Mouse (Mus musculus) hindbrain, embryonic 11.5 days (tissue): ENCODE measurements around the gene Gm10354. TPM values are rescaled to one million over a fixed set of nuclear protein-coding genes. Genes with fewer than 3 reads are reported as not detected.
"Not testable (repeated sequence)": the region's sequence is repeated elsewhere in the genome, so short reads cannot be mapped to it uniquely, and the experiment has no call there.

Source experiments
- ATAC-seq: fragments of 200-750 bp; cut with Nextera tagmentation; 2 replicates; pipeline ENCODE4 v1.8.0; 2017; ENCODE audit warnings: mild to moderate bottlenecking, moderate TSS enrichment, moderate library complexity; ENCODE audit not compliant: low FRiP score
- DNase-seq: peaks from one replicate; pipeline ENCODE4 v3.0.0-alpha.2; 2015; ENCODE audit warnings: low spot score
- H3K27ac ChIP-seq: fragments of 300-500 bp; sonication (generic); 2 replicates; pipeline ENCODE4 v1.5.1; 2014; ENCODE audit warnings: mild to moderate bottlenecking, low read depth, low read length
- H3K27me3 ChIP-seq: fragments of 300-500 bp; sonication (generic); 2 replicates; pipeline ENCODE4 v1.6.1; 2014; ENCODE audit warnings: mild to moderate bottlenecking, low read length, moderate library complexity, mixed read lengths; ENCODE audit not compliant: control insufficient read depth, insufficient read depth
- H3K36me3 ChIP-seq: fragments of 300-500 bp; sonication (generic); 2 replicates; pipeline ENCODE4 v1.6.1; 2014; ENCODE audit warnings: mild to moderate bottlenecking, low read length, moderate library complexity, mixed read lengths; ENCODE audit not compliant: control insufficient read depth, insufficient read depth
- H3K4me1 ChIP-seq: fragments of 300-500 bp; sonication (generic); replicated peaks from 2 replicates; pipeline ENCODE4 v1.6.1; 2014; ENCODE audit warnings: low read length, mixed read lengths; ENCODE audit not compliant: control insufficient read depth, insufficient read depth
- H3K4me2 ChIP-seq: fragments of 300-500 bp; sonication (generic); replicated peaks from 2 replicates; pipeline ENCODE4 v1.6.1; 2014; ENCODE audit warnings: mild to moderate bottlenecking, low read depth, low read length
- H3K4me3 ChIP-seq: fragments of 300-500 bp; sonication (generic); 2 replicates; pipeline ENCODE4 v1.5.1; 2014; ENCODE audit warnings: low read depth, low read length
- H3K9ac ChIP-seq: fragments of 300-500 bp; sonication (generic); 2 replicates; pipeline ENCODE4 v1.6.1; 2014; ENCODE audit warnings: low read depth, low read length
- H3K9me3 ChIP-seq: fragments of 300-500 bp; sonication (generic); 2 replicates; pipeline ENCODE4 v1.6.1; 2016; ENCODE audit warnings: low read length; ENCODE audit not compliant: control insufficient read depth
- WGBS: fragments of 180-500 bp; shearing (Covaris S2); extraction: QIAGEN DNeasy Blood & Tissue Kit; methylation state at CpG from one replicate; pipeline ENCODE4 v1.1.7; 2014; 5-methylcytosine and 5-hydroxymethylcytosine counted together
- polyA plus RNA-seq: library from polyadenylated mRNA; unstranded; fragments of >200 nt; fragmentation: Nextera tagmentation; extraction: Ambion mirVana; gene quantifications from 2 replicates; pipeline ENCODE4 v1.2.1, GENCODE M21; 2014

Gm10354 gene
- not detected in 2 replicates for polyA plus RNA-seq

- ATAC-seq, result not testable (repeated sequence)
These were observed at the start of gene Gm10354 for GRCm38 (mm10) chr5:14978835-14979234. Gene Gm10354, minus strand, starts transcription at chr5:14978935.

GRCm38 (mm10) chr5:15024316-15024715, 45.6 kb upstream of the Gm10354 start:
- H3K27ac ChIP-seq, H3K4me3 ChIP-seq, DNase-seq, H3K4me1 ChIP-seq, H3K36me3 ChIP-seq, H3K9ac ChIP-seq, H3K27me3 ChIP-seq, ATAC-seq, H3K4me2 ChIP-seq, H3K9me3 ChIP-seq: not testable (repeated sequence)
- 83% methylated on average over 1 of the region's 1 CpGs for WGBS

More at GRCm38 (mm10) chr5:14978835-14979234, at the start of gene Gm10354:
- H3K9me3 ChIP-seq, H3K9ac ChIP-seq, H3K36me3 ChIP-seq, H3K4me2 ChIP-seq, H3K27ac ChIP-seq, DNase-seq, H3K27me3 ChIP-seq, H3K4me1 ChIP-seq, H3K4me3 ChIP-seq: not testable (repeated sequence)
- whole genome bisulfite sequencing, result no CpG with 5 or more reads among the region's 1 CpGs

- not testable (repeated sequence) for DNase-seq, H3K36me3 ChIP-seq, H3K27me3 ChIP-seq, H3K4me3 ChIP-seq, H3K4me1 ChIP-seq, ATAC-seq, H3K9me3 ChIP-seq, H3K27ac ChIP-seq, H3K9ac ChIP-seq, H3K4me2 ChIP-seq
- 74% methylated on average over 2 of the region's 2 CpGs for WGBS
These were observed 41.3 kb upstream of the Gm10354 start for GRCm38 (mm10) chr5:15020067-15020466.

- not testable (repeated sequence) for H3K36me3 ChIP-seq, H3K27ac ChIP-seq, H3K4me3 ChIP-seq, H3K4me2 ChIP-seq, H3K27me3 ChIP-seq, H3K4me1 ChIP-seq, H3K9ac ChIP-seq, H3K9me3 ChIP-seq, DNase-seq
- ATAC-seq, result peak; percentile 61
- 87% methylated on average over 11 of the region's 11 CpGs for WGBS
These were observed 32.2 kb upstream of the Gm10354 start for GRCm38 (mm10) chr5:15010639-15011582.

- not testable (repeated sequence) for H3K4me3 ChIP-seq, DNase-seq, H3K9ac ChIP-seq, ATAC-seq, H3K9me3 ChIP-seq, H3K27ac ChIP-seq, H3K4me2 ChIP-seq, H3K36me3 ChIP-seq, H3K4me1 ChIP-seq, H3K27me3 ChIP-seq
- WGBS, result 58% methylated on average over 3 of the region's 3 CpGs
These were observed 28.2 kb upstream of the Gm10354 start for GRCm38 (mm10) chr5:15006907-15007306.

GRCm38 (mm10) chr5:15006288-15006687, 27.6 kb upstream of the Gm10354 start:
- not testable (repeated sequence) for ATAC-seq, H3K4me1 ChIP-seq, H3K27ac ChIP-seq, H3K4me3 ChIP-seq, H3K36me3 ChIP-seq, H3K4me2 ChIP-seq, H3K9me3 ChIP-seq, H3K9ac ChIP-seq, DNase-seq, H3K27me3 ChIP-seq
- 67% methylated on average over 3 of the region's 3 CpGs for WGBS

GRCm38 (mm10) chr5:15005584-15005983, 26.8 kb upstream of the Gm10354 start:
- not testable (repeated sequence) for H3K4me2 ChIP-seq, H3K9me3 ChIP-seq, H3K9ac ChIP-seq, H3K4me3 ChIP-seq, H3K27ac ChIP-seq, H3K4me1 ChIP-seq, H3K27me3 ChIP-seq, H3K36me3 ChIP-seq, DNase-seq
- ATAC-seq, result peak; percentile 69
- WGBS, result 62% methylated on average over 2 of the region's 4 CpGs

- not testable (repeated sequence) for H3K27ac ChIP-seq, H3K9ac ChIP-seq, H3K4me1 ChIP-seq, H3K4me2 ChIP-seq, DNase-seq, H3K36me3 ChIP-seq, H3K4me3 ChIP-seq, H3K9me3 ChIP-seq, H3K27me3 ChIP-seq
- peak; percentile 92 for ATAC-seq
- WGBS, result 73% methylated on average over 5 of the region's 5 CpGs
These were observed 26.1 kb upstream of the Gm10354 start for GRCm38 (mm10) chr5:15004569-15005562.
